Mouse (Mus musculus): ENCODE data around the gene Zdhhc8. TPM values are rescaled to one million over a fixed set of nuclear protein-coding genes. Genes with fewer than 3 reads are reported as not detected.

Gene Zdhhc8
- polyA plus RNA-seq, 1 experiment from 2014 or later, result 6.8 TPM

- Histone ChIP-seq H3K4me3 (ENCODE audit: low read depth, low read length) (no peak overlapping the region), H3K4me1 (replicated peaks; ENCODE audit: control insufficient read depth, insufficient read depth) (peaks cover 4% of the 10 kb centered on the region), H3K9me3 (ENCODE audit: control insufficient read depth, low read length) (no peaks in the 10 kb centered on the region), H3K36me3 (ENCODE audit: control insufficient read depth, insufficient read depth, low read length) (no peaks in the 10 kb centered on the region), H3K27me3 (ENCODE audit: control insufficient read depth, insufficient read depth, low read length) (no peaks in the 10 kb centered on the region), H3K27ac (replicated peaks) (no peak overlapping the region), H3K9ac (ENCODE audit: low read length) (no peak overlapping the region), H3K4me2 (replicated peaks; ENCODE audit: low read depth) (no peak overlapping the region)
- WGBS, result 84% methylated on average over 4 of the region's 4 CpGs
- peak; percentile 39 for DNase-seq (ENCODE audit: low spot score)
- no peak for ATAC-seq (ENCODE audit: low FRiP score, low TSS enrichment)
- TF ChIP-seq CTCF (IDR thresholded peaks at IDR 0.05; ENCODE audit: low read depth), result peak; percentile 64
- TF ChIP-seq EP300 (optimal IDR thresholded peaks at IDR 0.05), result no peak
These were observed 58.2 kb downstream of the Zdhhc8 start for GRCm38 (mm10) chr16:18176758-18177157.

- 30% methylated on average over 6 of the region's 6 CpGs for WGBS
- Histone ChIP-seq H3K9me3 (ENCODE audit: control insufficient read depth, low read length) (no peaks in the 10 kb centered on the region), H3K27me3 (ENCODE audit: control insufficient read depth, insufficient read depth, low read length) (no peaks in the 10 kb centered on the region), H3K36me3 (ENCODE audit: control insufficient read depth, insufficient read depth, low read length) (no peaks in the 10 kb centered on the region), H3K4me2 (replicated peaks; ENCODE audit: low read depth) (no peak overlapping the region), H3K9ac (ENCODE audit: low read length) (peak overlapping the region; percentile 18; the same call in 1 of the 2 replicates), H3K27ac (replicated peaks) (no peak overlapping the region), H3K4me3 (ENCODE audit: low read depth, low read length) (no peak overlapping the region), H3K4me1 (replicated peaks; ENCODE audit: control insufficient read depth, insufficient read depth) (peaks cover 4% of the 10 kb centered on the region)
- DNase-seq (ENCODE audit: low spot score) (no peak), ATAC-seq (ENCODE audit: low FRiP score, low TSS enrichment) (no peak)
- TF ChIP-seq CTCF (IDR thresholded peaks at IDR 0.05; ENCODE audit: low read depth) (no peak), EP300 (optimal IDR thresholded peaks at IDR 0.05) (no peak)
These were observed 59.0 kb downstream of the Zdhhc8 start for GRCm38 (mm10) chr16:18175817-18176541.

DNA sequence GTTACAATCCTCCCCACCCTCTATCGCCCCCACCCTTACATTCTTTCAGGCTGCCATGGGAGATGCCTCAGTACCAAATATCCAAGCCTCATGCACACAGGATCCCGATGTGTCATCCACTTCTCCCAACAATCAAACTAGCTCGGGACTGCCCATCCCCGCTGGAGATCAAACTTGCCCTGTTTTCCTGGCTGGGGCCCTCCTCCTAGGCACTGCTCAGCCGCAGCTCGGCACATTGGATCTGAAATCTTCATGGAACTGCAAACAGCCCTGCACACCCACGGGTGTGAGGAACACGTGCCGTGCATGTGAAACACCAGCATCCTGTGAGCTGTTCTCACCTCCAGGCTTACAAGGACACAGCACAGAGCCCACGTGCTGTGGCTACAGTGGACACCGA, 61.1 kb downstream of the Zdhhc8 start:
- TF ChIP-seq EP300 (optimal IDR thresholded peaks at IDR 0.05) (no peak), CTCF (IDR thresholded peaks at IDR 0.05; ENCODE audit: low read depth) (no peak)

DNA sequence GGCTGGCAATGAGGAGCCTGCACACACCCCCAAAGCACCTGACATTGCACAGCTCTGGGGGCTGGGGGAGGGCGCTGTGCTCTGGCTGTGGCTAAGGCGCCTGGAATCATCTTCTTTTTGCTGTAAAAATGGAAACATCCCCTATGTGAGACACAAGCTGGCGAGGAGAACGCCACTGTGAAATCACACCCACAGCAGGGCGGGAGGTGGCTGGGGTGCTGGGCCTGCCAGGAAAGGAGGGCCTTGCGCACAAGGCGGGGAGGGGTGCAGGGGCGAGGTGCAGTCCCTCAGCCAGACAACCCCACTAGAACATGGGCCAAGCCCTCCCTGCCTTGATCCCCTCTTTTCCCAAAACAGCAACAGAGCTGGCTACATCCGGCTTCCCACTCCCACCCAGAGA, 61.7 kb downstream of the Zdhhc8 start:
- no peaks in the 10 kb centered on the region for H3K9me3 ChIP-seq (ENCODE audit: control insufficient read depth, low read length)
- no peak for DNase-seq (ENCODE audit: low spot score)
- no peak overlapping the region for H3K27ac ChIP-seq (replicated peaks)
- H3K4me1 ChIP-seq (replicated peaks; ENCODE audit: control insufficient read depth, insufficient read depth), result 0 out of 2 replicates have a peak, but pooled peaks cover 2% of the 10 kb centered on the region
- H3K36me3 ChIP-seq (ENCODE audit: control insufficient read depth, insufficient read depth, low read length), result no peaks in the 10 kb centered on the region
- H3K27me3 ChIP-seq (ENCODE audit: control insufficient read depth, insufficient read depth, low read length), result no peaks in the 10 kb centered on the region
- 76% methylated on average over 9 of the region's 9 CpGs for WGBS
- TF ChIP-seq EP300 (optimal IDR thresholded peaks at IDR 0.05) (no peak), CTCF (IDR thresholded peaks at IDR 0.05; ENCODE audit: low read depth) (no peak)
- no peak for ATAC-seq (ENCODE audit: low FRiP score, low TSS enrichment)
- no peak overlapping the region for H3K4me2 ChIP-seq (replicated peaks; ENCODE audit: low read depth)
- H3K4me3 ChIP-seq (ENCODE audit: low read depth, low read length), result no peak overlapping the region
- no peak overlapping the region for H3K9ac ChIP-seq (ENCODE audit: low read length)

More for the DNA sequence above, 61.1 kb downstream of the Zdhhc8 start:
- Histone ChIP-seq H3K4me3 (ENCODE audit: low read depth, low read length) (no peak overlapping the region), H3K27me3 (ENCODE audit: control insufficient read depth, insufficient read depth, low read length) (no peaks in the 10 kb centered on the region), H3K36me3 (ENCODE audit: control insufficient read depth, insufficient read depth, low read length) (no peaks in the 10 kb centered on the region), H3K27ac (replicated peaks) (no peak overlapping the region), H3K9me3 (ENCODE audit: control insufficient read depth, low read length) (no peaks in the 10 kb centered on the region), H3K4me2 (replicated peaks; ENCODE audit: low read depth) (no peak overlapping the region), H3K4me1 (replicated peaks; ENCODE audit: control insufficient read depth, insufficient read depth) (0 out of 2 replicates have a peak, but pooled peaks cover 2% of the 10 kb centered on the region), H3K9ac (ENCODE audit: low read length) (no peak overlapping the region)
- no peak for ATAC-seq (ENCODE audit: low FRiP score, low TSS enrichment)
- DNase-seq (ENCODE audit: low spot score), result no peak
- 61% methylated on average over 11 of the region's 11 CpGs for WGBS

DNA sequence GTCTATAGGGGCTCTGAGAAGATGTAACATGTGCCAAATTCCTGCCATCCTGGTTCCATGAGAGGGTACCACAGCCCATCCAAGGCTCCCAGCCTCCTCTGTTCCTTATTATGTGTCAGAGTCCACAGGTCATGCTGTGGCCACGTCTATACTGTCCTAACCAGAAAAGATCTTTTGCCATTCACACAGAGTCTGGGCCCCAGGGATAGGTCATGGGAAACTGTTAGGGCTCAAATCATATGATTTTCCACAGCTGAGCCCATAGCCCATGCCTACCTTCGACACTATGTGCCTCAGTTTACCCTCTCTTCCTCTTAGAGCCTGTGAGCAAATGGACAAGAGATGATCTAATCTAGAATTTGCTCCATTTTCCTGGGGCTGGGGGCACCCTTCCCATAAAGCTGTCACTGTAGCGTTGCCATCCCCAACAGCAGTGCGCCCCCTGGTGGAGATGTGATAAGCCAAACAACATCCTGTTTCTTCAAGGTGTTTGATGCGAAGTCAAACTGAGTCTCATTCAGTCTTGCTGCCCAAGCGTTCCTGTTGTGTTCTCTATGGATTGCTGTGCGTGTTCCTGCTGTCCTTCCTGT, 62.6 kb downstream of the Zdhhc8 start:
- Histone ChIP-seq H3K27ac (replicated peaks) (no peak overlapping the region), H3K27me3 (ENCODE audit: control insufficient read depth, insufficient read depth, low read length) (no peaks in the 10 kb centered on the region), H3K4me3 (ENCODE audit: low read depth, low read length) (no peak overlapping the region), H3K9me3 (ENCODE audit: control insufficient read depth, low read length) (no peaks in the 10 kb centered on the region), H3K4me1 (replicated peaks; ENCODE audit: control insufficient read depth, insufficient read depth) (0 out of 2 replicates have a peak, but pooled peaks cover 2% of the 10 kb centered on the region), H3K9ac (ENCODE audit: low read length) (no peak overlapping the region), H3K4me2 (replicated peaks; ENCODE audit: low read depth) (no peak overlapping the region), H3K36me3 (ENCODE audit: control insufficient read depth, insufficient read depth, low read length) (no peaks in the 10 kb centered on the region)
- DNase-seq (ENCODE audit: low spot score) (peak; percentile 76), ATAC-seq (ENCODE audit: low FRiP score, low TSS enrichment) (peak; percentile 18)
- 15% methylated on average over 7 of the region's 7 CpGs for WGBS
- TF ChIP-seq EP300 (optimal IDR thresholded peaks at IDR 0.05) (no peak), CTCF (IDR thresholded peaks at IDR 0.05; ENCODE audit: low read depth) (peak; percentile 98)

MicroRNAs within 50 kb of the gene (microRNA counts, 519-probe panel; counts per million panel counts)
- not detected for microRNA mmu-miR-1306

Small RNA genes lying within 50 kb of the gene (microRNA-seq; reads per million reads assigned to microRNA genes)
- gene Gm24572 (not detected), gene Mir1306 (120 reads per million, percentile 47 among the genes with 10 or more reads in this experiment)

Other genes with a start within 250 kb of the Zdhhc8 start
- 82.8 and 85.8 TPM in 2 replicates for gene Dgcr6, start 182.3 kb downstream of the Zdhhc8 start, polyA plus RNA-seq (2015; fragmentation: Nextera tagmentation; extraction: Ambion mirVana)
- gene Prodh, start 144.9 kb downstream of the Zdhhc8 start, polyA plus RNA-seq (2015; fragmentation: Nextera tagmentation; extraction: Ambion mirVana), result 9.3 and 10.7 TPM in 2 replicates
- gene Rtn4r, start 107.5 kb downstream of the Zdhhc8 start, polyA plus RNA-seq (2015; fragmentation: Nextera tagmentation; extraction: Ambion mirVana), result 1.1 TPM in 2 replicates
- gene Ccdc188, start 17.3 kb downstream of the Zdhhc8 start, polyA plus RNA-seq (2015; fragmentation: Nextera tagmentation; extraction: Ambion mirVana), result not detected in 2 replicates
- gene Trmt2a, start 13.5 kb upstream of the Zdhhc8 start, polyA plus RNA-seq (2015; fragmentation: Nextera tagmentation; extraction: Ambion mirVana), result 35.4 and 39.8 TPM in 2 replicates
- 236 and 273 TPM in 2 replicates for gene Ranbp1, start 13.6 kb upstream of the Zdhhc8 start, polyA plus RNA-seq (2015; fragmentation: Nextera tagmentation; extraction: Ambion mirVana)
- 0.67 and 1.8 TPM in 2 replicates for gene Gm49776, start 23.2 kb upstream of the Zdhhc8 start, polyA plus RNA-seq (2015; fragmentation: Nextera tagmentation; extraction: Ambion mirVana)
- 8.1 and 8.4 TPM in 2 replicates for gene Dgcr8, start 54.1 kb upstream of the Zdhhc8 start, polyA plus RNA-seq (2015; fragmentation: Nextera tagmentation; extraction: Ambion mirVana)
- 16.2 and 16.9 TPM in 2 replicates for gene Tango2, start 113.0 kb upstream of the Zdhhc8 start, polyA plus RNA-seq (2015; fragmentation: Nextera tagmentation; extraction: Ambion mirVana)
- 7.8 and 8.7 TPM in 2 replicates for gene Arvcf, start 113.0 kb upstream of the Zdhhc8 start, polyA plus RNA-seq (2015; fragmentation: Nextera tagmentation; extraction: Ambion mirVana)
- 16.2 and 16.8 TPM in 2 replicates for gene Txnrd2, start 191.2 kb upstream of the Zdhhc8 start, polyA plus RNA-seq (2015; fragmentation: Nextera tagmentation; extraction: Ambion mirVana)
- gene Comt, start 191.7 kb upstream of the Zdhhc8 start, polyA plus RNA-seq (2015; fragmentation: Nextera tagmentation; extraction: Ambion mirVana), result 95.1 and 99.6 TPM in 2 replicates

Measured in stomach, postnatal 0 days (tissue).